Mouse (Mus musculus) myocyte (in vitro differentiated cells): Measurements from ENCODE around the gene Fnbp1l.

Experiments used
- CEBPB ChIP-seq: IDR thresholded peaks from 2 replicates; pipeline ENCODE4 v1.6.1; 2011; ENCODE audit warnings: mild to moderate bottlenecking, moderate library complexity; ENCODE audit not compliant: poor library complexity, insufficient read depth, severe bottlenecking
- E2F4 ChIP-seq: IDR thresholded peaks from one replicate; pipeline ENCODE4 v1.6.1; 2011; ENCODE audit warnings: mild to moderate bottlenecking, control low read depth, moderate library complexity; ENCODE audit not compliant: insufficient read depth
- MAX ChIP-seq: IDR thresholded peaks from one replicate; pipeline ENCODE4 v1.6.1; 2011; ENCODE audit warnings: low read depth, mild to moderate bottlenecking, control low read depth
- MYOD1 ChIP-seq, 3 experiments: IDR thresholded peaks; one replicate each; pipeline ENCODE4 v1.6.1; 2011; ENCODE audit warnings: control low read depth in 2 of 3, low read depth in 2 of 3, mild to moderate bottlenecking in 2 of 3, moderate library complexity in 1 of 3; ENCODE audit not compliant: insufficient read length in 2 of 3, control insufficient read depth in 1 of 3
- MYOG ChIP-seq, 3 experiments: IDR thresholded peaks; one replicate each; pipeline ENCODE4 v1.6.1; 2011; ENCODE audit warnings: control low read depth in 2 of 3, low read depth in 2 of 3, mild to moderate bottlenecking in 2 of 3; ENCODE audit not compliant: insufficient read length in 2 of 3, control insufficient read depth in 1 of 3, insufficient read depth in 1 of 3
- POLR2A ChIP-seq: IDR thresholded peaks from one replicate; pipeline ENCODE4 v1.6.1; 2011; ENCODE audit warnings: low read depth, mild to moderate bottlenecking, control low read depth, moderate library complexity; ENCODE audit not compliant: insufficient read length
- POLR2AphosphoS2 ChIP-seq: IDR thresholded peaks from one replicate; pipeline ENCODE4 v1.6.1; 2011; ENCODE audit warnings: low read depth, control low read depth; ENCODE audit not compliant: insufficient read length
- SRF ChIP-seq: IDR thresholded peaks from one replicate; pipeline ENCODE4 v1.6.1; 2011; ENCODE audit warnings: low read depth; ENCODE audit not compliant: control insufficient read depth, insufficient read length
- TCF12 ChIP-seq: IDR thresholded peaks from one replicate; pipeline ENCODE4 v1.6.1; 2011; ENCODE audit warnings: mild to moderate bottlenecking, control low read depth; ENCODE audit not compliant: poor library complexity, insufficient read depth, severe bottlenecking
- TCF3 ChIP-seq: IDR thresholded peaks from one replicate; pipeline ENCODE4 v1.6.1; 2011; ENCODE audit warnings: low read depth, control low read depth; ENCODE audit not compliant: insufficient read length
- USF1 ChIP-seq: IDR thresholded peaks from one replicate; pipeline ENCODE4 v1.6.1; 2011; ENCODE audit warnings: low read depth, mild to moderate bottlenecking, control low read depth, moderate library complexity

DNA sequence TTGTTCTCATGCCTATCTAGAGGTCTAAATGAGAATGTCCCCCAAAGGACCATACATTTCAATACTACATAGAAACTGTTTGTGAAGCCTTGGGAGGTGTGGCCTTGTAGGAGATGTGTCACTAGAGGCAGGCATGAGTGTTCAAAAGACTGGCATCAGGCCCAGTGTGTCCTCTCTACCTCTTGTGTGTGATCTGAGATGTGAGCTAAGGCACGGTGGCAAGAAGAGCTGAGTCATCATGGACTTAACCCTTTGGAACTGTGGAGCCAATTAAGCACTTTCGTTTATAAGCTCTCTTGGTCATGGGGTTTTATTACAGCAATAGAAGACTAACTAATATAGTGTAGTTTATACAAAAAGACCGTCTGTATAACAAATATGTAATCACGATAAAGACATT is 16.3 kb downstream of the Fnbp1l start:
- TF ChIP-seq POLR2A (no peak), MAX (no peak), TCF12 (no peak), E2F4 (no peak), MYOG (IDR thresholded peaks at IDR 0.05; ENCODE audit: control insufficient read depth in 1 of 3, insufficient read depth in 1 of 3, insufficient read length in 2 of 3, low read depth in 2 of 3) (no peak), POLR2AphosphoS2 (no peak), USF1 (no peak), MYOD1 (IDR thresholded peaks at IDR 0.05; ENCODE audit: control insufficient read depth in 1 of 3, insufficient read length in 2 of 3, low read depth in 2 of 3) (no peak), CEBPB (no peak), TCF3 (no peak), SRF (no peak)
